Mouse (Mus musculus): ENCODE data around the gene Pdxk. TPM values are rescaled to one million over a fixed set of nuclear protein-coding genes. Genes with fewer than 3 reads are reported as not detected.
A peak's percentile ranks its signal among the peaks of the same experiment; 100 is the strongest.

Gene Pdxk
- polyA plus RNA-seq, 1 experiment from 2014 or later, result 12.1 TPM

GRCm38 (mm10) chr10:78412319-78413151 lies 52.2 kb downstream of the Pdxk start, which contains the start of gene Rrp1:
Rrp1 (minus strand) TSS chr10:78413043.
- peak; percentile 86 for ATAC-seq (ENCODE audit: insufficient number of reproducible peaks, insufficient read depth, low FRiP score, low TSS enrichment)
- no peaks in the 10 kb centered on the region for H3K9me3 ChIP-seq
- WGBS, result under 1% methylated on average over 70 of the region's 70 CpGs
- H3K4me2 ChIP-seq (replicated peaks), result peak within 1 kb of the TSS; percentile 76
- H3K4me3 ChIP-seq, result peak within 1 kb of the TSS; percentile 91
- peaks cover 34% of the 10 kb centered on the region for H3K36me3 ChIP-seq
- H3K4me1 ChIP-seq, result peaks cover 6% of the 10 kb centered on the region
- H3K27me3 ChIP-seq, result no peaks in the 10 kb centered on the region
- peak within 1 kb of the TSS; percentile 65 for H3K9ac ChIP-seq
- peak within 1 kb of the TSS; percentile 85 for H3K27ac ChIP-seq

DNA sequence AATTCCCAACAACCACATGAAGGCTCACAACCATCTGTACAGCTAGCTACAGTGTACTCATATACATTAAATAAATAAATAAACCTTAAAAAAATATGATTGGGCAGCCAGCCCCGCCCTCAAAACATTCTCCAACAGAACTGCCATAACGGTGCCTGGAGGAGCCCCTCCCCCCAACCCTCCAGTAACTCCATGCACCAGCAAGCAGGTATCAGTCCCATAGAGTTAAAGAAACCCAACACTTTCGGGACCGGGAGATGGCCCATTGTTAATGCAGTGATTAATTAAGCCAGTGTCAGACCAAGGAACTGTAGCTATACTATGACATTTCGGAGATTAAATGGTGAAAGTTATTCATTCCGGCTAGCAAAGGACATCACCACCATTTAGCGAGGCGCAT lies 52.9 kb downstream of the Pdxk start:
- peak overlapping the region; percentile 85 for H3K27ac ChIP-seq
- no peak for ATAC-seq (ENCODE audit: insufficient number of reproducible peaks, insufficient read depth, low FRiP score, low TSS enrichment)
- peak overlapping the region; percentile 65 for H3K9ac ChIP-seq
- no peaks in the 10 kb centered on the region for H3K27me3 ChIP-seq
- peaks cover 6% of the 10 kb centered on the region for H3K4me1 ChIP-seq
- 19% methylated on average over 8 of the region's 8 CpGs for WGBS
- H3K4me2 ChIP-seq (replicated peaks), result peak overlapping the region; percentile 76
- peaks cover 40% of the 10 kb centered on the region for H3K36me3 ChIP-seq
- H3K4me3 ChIP-seq, result peak overlapping the region; percentile 91
- H3K9me3 ChIP-seq, result no peaks in the 10 kb centered on the region

DNA sequence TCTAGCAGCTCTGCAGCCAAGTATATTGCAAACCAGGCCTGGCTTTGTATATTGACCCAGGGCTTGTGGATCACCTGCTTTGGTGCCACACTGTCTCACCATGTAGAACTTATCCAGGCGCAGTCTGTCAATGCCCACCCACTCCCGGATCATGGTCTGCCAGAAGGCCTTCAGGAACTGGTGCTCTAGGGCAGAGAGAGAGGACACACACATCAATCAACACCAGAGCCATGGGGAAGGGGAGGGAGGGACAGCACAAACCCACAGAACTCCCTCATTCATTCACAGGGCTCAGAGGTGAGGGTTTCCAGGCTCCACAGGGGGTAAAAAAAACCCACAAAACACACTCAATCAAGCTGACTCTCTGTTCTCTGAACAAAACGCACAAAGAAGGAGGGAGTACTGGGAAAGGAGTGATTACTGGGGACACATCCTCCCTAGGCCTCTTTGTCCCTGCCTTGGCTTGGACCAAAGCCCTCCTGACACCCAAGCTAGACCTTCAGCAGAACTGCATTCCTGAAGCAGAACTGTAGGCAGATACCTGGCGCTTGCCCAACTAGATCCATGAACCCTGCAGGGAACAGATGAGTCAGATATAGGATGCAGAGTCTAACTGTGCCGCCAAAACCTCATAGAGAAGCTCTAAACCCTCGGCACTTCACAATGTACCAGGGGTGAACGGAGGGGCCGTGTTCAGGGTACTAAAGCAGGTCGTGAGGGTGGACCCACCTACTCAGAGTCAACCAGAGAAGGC lies 55.6 kb downstream of the Pdxk start:
- Histone ChIP-seq H3K27ac (no peak overlapping the region), H3K27me3 (no peaks in the 10 kb centered on the region), H3K4me2 (replicated peaks) (no peak overlapping the region), H3K4me1 (peaks cover 6% of the 10 kb centered on the region), H3K9me3 (no peaks in the 10 kb centered on the region), H3K4me3 (no peak overlapping the region), H3K9ac (no peak overlapping the region), H3K36me3 (peaks cover 64% of the 10 kb centered on the region)
- no peak for ATAC-seq (ENCODE audit: insufficient number of reproducible peaks, insufficient read depth, low FRiP score, low TSS enrichment)
- WGBS, result 92% methylated on average over 9 of the region's 9 CpGs

- no peak overlapping the region for H3K4me3 ChIP-seq
- H3K36me3 ChIP-seq, result peaks cover 85% of the 10 kb centered on the region
- H3K9me3 ChIP-seq, result no peaks in the 10 kb centered on the region
- H3K4me2 ChIP-seq (replicated peaks), result no peak overlapping the region
- WGBS, result 97% methylated on average over 4 of the region's 4 CpGs
- H3K27me3 ChIP-seq, result no peaks in the 10 kb centered on the region
- H3K9ac ChIP-seq, result no peak overlapping the region
- H3K4me1 ChIP-seq, result peaks cover 6% of the 10 kb centered on the region
- no peak overlapping the region for H3K27ac ChIP-seq
- no peak for ATAC-seq (ENCODE audit: insufficient number of reproducible peaks, insufficient read depth, low FRiP score, low TSS enrichment)
These were observed 57.6 kb downstream of the Pdxk start for GRCm38 (mm10) chr10:78407132-78407531.

DNA sequence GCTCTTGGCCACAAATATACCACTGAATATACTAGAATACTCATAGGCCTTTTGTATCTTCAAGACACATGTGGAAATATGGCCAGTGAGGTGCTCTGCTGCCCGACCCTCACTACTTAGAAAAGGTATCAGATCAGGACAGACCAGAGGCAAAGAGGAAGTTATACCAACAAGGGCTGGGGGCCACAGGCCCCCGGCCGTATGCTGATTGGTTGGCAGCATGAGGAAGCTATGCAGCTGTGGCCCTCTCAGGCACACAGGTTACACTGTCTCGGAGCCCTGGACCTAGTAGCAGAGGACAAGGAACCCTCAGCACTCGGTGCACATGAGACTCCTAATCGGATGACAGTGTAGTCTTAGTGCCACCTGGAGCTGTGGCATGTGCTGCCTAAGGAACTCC lies 58.6 kb downstream of the Pdxk start:
- H3K4me3 ChIP-seq, result no peak overlapping the region
- H3K9me3 ChIP-seq, result no peaks in the 10 kb centered on the region
- no peak overlapping the region for H3K4me2 ChIP-seq (replicated peaks)
- H3K9ac ChIP-seq, result no peak overlapping the region
- peaks cover 95% of the 10 kb centered on the region for H3K36me3 ChIP-seq
- no peaks in the 10 kb centered on the region for H3K4me1 ChIP-seq
- 88% methylated on average over 6 of the region's 6 CpGs for WGBS
- H3K27me3 ChIP-seq, result no peaks in the 10 kb centered on the region
- H3K27ac ChIP-seq, result no peak overlapping the region
- ATAC-seq (ENCODE audit: insufficient number of reproducible peaks, insufficient read depth, low FRiP score, low TSS enrichment), result no peak

DNA sequence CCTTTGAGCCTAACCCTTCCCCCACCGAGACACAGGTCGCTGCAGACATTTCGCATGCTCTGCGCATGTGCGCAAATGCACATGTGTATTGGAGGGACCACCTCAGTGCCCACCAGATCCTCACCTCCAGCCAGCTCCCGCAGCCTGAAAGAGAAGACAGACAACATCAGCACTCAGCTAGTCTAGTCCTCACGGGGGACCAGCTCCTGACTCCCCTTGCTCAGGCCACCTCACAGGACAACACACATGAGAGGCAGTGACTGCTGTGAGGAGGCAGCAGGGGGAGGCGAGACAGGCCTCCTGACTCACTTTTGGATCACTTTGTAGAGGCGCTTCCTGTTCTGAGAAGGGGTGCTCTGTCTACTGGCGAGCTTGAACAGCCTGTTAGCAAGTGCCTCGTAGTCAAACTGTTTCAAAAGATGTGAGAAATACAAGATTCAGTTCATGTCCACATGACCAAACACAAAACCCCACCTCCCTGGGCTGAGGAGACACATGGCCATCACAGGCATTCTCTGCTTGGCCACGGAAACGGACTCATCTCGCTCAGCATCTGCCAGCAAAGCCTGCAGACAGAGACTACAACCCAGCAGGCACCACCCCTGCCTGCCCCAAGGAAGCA lies 62.4 kb downstream of the Pdxk start:
- Histone ChIP-seq H3K4me3 (no peak overlapping the region), H3K27ac (no peak overlapping the region), H3K4me2 (replicated peaks) (no peak overlapping the region), H3K4me1 (no peaks in the 10 kb centered on the region), H3K9ac (no peak overlapping the region), H3K9me3 (no peaks in the 10 kb centered on the region), H3K27me3 (no peaks in the 10 kb centered on the region), H3K36me3 (peaks cover 82% of the 10 kb centered on the region)
- ATAC-seq (ENCODE audit: insufficient number of reproducible peaks, insufficient read depth, low FRiP score, low TSS enrichment), result no peak
- WGBS, result 93% methylated on average over 14 of the region's 14 CpGs

- Histone ChIP-seq H3K4me3 (no peak overlapping the region), H3K4me2 (replicated peaks) (no peak overlapping the region), H3K27ac (no peak overlapping the region), H3K9ac (no peak overlapping the region), H3K9me3 (no peaks in the 10 kb centered on the region), H3K27me3 (no peaks in the 10 kb centered on the region), H3K4me1 (peaks cover under 1% of the 10 kb centered on the region; the same call in 1 of the 2 replicates), H3K36me3 (peaks cover 69% of the 10 kb centered on the region)
- WGBS, result 86% methylated on average over 2 of the region's 2 CpGs
- ATAC-seq (ENCODE audit: insufficient number of reproducible peaks, insufficient read depth, low FRiP score, low TSS enrichment), result no peak
These were observed 63.6 kb downstream of the Pdxk start for GRCm38 (mm10) chr10:78401127-78401526.

GRCm38 (mm10) chr10:78399090-78399657 lies 65.6 kb downstream of the Pdxk start:
- H3K4me2 ChIP-seq (replicated peaks), result no peak overlapping the region
- no peaks in the 10 kb centered on the region for H3K27me3 ChIP-seq
- peaks cover 52% of the 10 kb centered on the region for H3K36me3 ChIP-seq
- WGBS, result 45% methylated on average over 17 of the region's 17 CpGs
- H3K9me3 ChIP-seq, result no peaks in the 10 kb centered on the region
- ATAC-seq (ENCODE audit: insufficient number of reproducible peaks, insufficient read depth, low FRiP score, low TSS enrichment), result 0 out of 2 replicates have a peak, but pooled peaks have one; percentile 36
- no peak overlapping the region for H3K9ac ChIP-seq
- H3K4me3 ChIP-seq, result no peak overlapping the region
- H3K4me1 ChIP-seq, result peaks cover 3% of the 10 kb centered on the region; the same call in 1 of the 2 replicates
- H3K27ac ChIP-seq, result no peak overlapping the region

DNA sequence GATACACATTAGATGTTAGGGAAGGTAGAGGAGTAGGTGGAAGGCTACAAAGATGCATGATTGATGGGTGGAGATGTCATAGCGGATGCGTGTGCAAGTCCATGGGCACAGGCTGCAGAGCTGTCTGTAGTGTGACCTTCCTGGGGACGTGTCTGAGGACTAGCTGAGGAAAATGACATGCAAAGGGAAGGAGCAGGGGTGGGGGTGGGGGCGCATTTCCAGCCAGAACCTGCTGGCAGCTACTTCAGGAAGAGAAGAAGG lies 68.2 kb downstream of the Pdxk start:
- Histone ChIP-seq H3K4me1 (peaks cover 3% of the 10 kb centered on the region; the same call in 1 of the 2 replicates), H3K9me3 (no peaks in the 10 kb centered on the region), H3K36me3 (peaks cover 25% of the 10 kb centered on the region), H3K27me3 (peaks cover 13% of the 10 kb centered on the region), H3K4me3 (no peak overlapping the region), H3K27ac (no peak overlapping the region), H3K4me2 (replicated peaks) (peak overlapping the region; percentile 29; the same call in 1 of the 2 replicates), H3K9ac (no peak overlapping the region)
- no peak for ATAC-seq (ENCODE audit: insufficient number of reproducible peaks, insufficient read depth, low FRiP score, low TSS enrichment)
- WGBS, result 58% methylated on average over 4 of the region's 4 CpGs

- H3K4me3 ChIP-seq, result no peak overlapping the region
- H3K9me3 ChIP-seq, result no peaks in the 10 kb centered on the region
These were observed 68.8 kb downstream of the Pdxk start for GRCm38 (mm10) chr10:78395819-78396624.

DNA sequence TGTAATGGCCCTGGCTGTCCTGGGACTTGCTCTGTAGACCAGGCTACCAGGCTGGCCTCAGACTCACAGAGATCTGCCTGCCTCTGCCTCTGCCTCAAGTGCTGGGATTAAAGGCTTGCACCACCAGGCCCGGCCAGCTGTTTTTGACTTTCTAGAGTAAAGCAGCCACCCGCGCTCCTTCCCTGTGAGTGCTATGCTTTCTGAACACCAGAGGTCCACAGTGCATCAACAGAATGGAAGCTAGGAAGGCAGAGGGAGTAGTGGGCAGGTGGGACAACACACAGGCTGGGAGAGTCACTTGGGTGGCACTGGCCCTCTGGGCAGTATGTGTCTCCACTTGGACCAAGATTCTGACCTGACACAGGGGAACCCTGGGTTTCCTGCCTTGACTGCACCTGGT lies 69.4 kb downstream of the Pdxk start:
- no peak overlapping the region for H3K27ac ChIP-seq
- no peak overlapping the region for H3K4me2 ChIP-seq (replicated peaks)
- H3K4me3 ChIP-seq, result no peak overlapping the region
- H3K36me3 ChIP-seq, result peaks cover 14% of the 10 kb centered on the region
- H3K4me1 ChIP-seq, result peaks cover 3% of the 10 kb centered on the region; the same call in 1 of the 2 replicates
- 68% methylated on average over 3 of the region's 3 CpGs for WGBS
- peaks cover 25% of the 10 kb centered on the region for H3K27me3 ChIP-seq
- no peak overlapping the region for H3K9ac ChIP-seq
- no peaks in the 10 kb centered on the region for H3K9me3 ChIP-seq
- ATAC-seq (ENCODE audit: insufficient number of reproducible peaks, insufficient read depth, low FRiP score, low TSS enrichment), result no peak

More at GRCm38 (mm10) chr10:78395819-78396624, 68.8 kb downstream of the Pdxk start:
- 4% methylated on average over 17 of the region's 17 CpGs for whole genome bisulfite sequencing
- ATAC-seq (ENCODE audit: insufficient number of reproducible peaks, insufficient read depth, low FRiP score, low TSS enrichment), result no peak
- no peak overlapping the region for H3K27ac ChIP-seq
- H3K9ac ChIP-seq, result no peak overlapping the region
- H3K4me1 ChIP-seq, result peaks cover 3% of the 10 kb centered on the region; the same call in 1 of the 2 replicates
- H3K36me3 ChIP-seq, result peaks cover 20% of the 10 kb centered on the region
- peak overlapping the region; percentile 29; the same call in 1 of the 2 replicates for H3K4me2 ChIP-seq (replicated peaks)
- H3K27me3 ChIP-seq, result peaks cover 19% of the 10 kb centered on the region
